20 mouse cellular contexts compared by ENCODE assay signal in the genomic region with DNA sequence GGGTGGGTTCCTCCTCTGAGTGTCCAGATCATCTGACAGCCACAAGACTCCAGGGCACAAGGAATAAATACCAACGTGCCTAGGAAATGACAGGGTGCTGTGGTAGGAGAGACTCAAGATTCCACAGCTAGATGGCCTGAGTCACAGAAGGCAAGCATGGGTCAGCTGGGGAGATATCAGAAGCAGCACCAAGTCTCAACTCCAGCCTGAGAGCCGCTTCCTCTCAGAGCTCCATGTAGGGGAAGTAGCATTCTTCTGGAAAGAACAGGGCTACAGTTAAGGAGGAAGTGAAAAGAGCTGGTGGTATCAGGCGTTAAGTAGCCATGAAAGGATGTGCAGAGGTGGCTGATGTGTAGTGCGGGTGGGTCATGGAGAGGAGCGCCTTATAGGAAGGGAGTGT. TPM values are rescaled to one million over a fixed set of nuclear protein-coding genes. Genes with fewer than 3 reads are reported as not detected.
A peak's percentile ranks its signal among the peaks of the same experiment; 100 is the strongest.
DNase-seq lines count a peak whose midpoint lies in the region; ATAC-seq and TF ChIP-seq lines count a peak whose summit lies in the region.
"Had no signal": no experiment of that assay in that cellular context is flagged by ENCODE, and none has a peak within 500 bp of the region (broad histone marks: within the 10 kb centered on the region; RNA-seq: fewer than 3 reads in every experiment).

No protein-coding gene starts in this region.

- H3K9me3 ChIP-seq in lung, postnatal 0 days (ENCODE audit: low read length), result no peaks in the 10 kb centered on the region
- H3K9me3 ChIP-seq: embryonic facial prominence, embryonic 13.5 days; hindbrain, embryonic 12.5 days; liver, embryonic 15.5 days had no signal

- peaks cover 11% of the 10 kb centered on the region; the same call in 1 of the 2 replicates for H3K4me1 ChIP-seq in lung, postnatal 0 days (ENCODE audit: insufficient read depth, low read depth, low read length)
- H3K4me1 ChIP-seq in brown adipose tissue, adult 24 weeks (ENCODE audit: control insufficient read depth, insufficient read depth, insufficient read length, low read length), result peaks cover 20% of the 10 kb centered on the region; the same call in 1 of the 2 replicates

- no peak overlapping the region for H3K27ac ChIP-seq in lung, postnatal 0 days (ENCODE audit: low read length)
- H3K27ac ChIP-seq in brown adipose tissue, adult 24 weeks (replicated peaks; ENCODE audit: low read depth, low read length), result peak overlapping the region; percentile 58
- H3K27ac ChIP-seq in macrophage, result peak overlapping the region; percentile 99
- H3K27ac ChIP-seq: embryonic facial prominence, embryonic 13.5 days; hindbrain, embryonic 12.5 days; liver, embryonic 15.5 days had no signal

- no peak for TF ChIP-seq CTCF in lung, postnatal 0 days (IDR thresholded peaks at IDR 0.05)

- WGBS in lung, postnatal 0 days, result 75% methylated on average over 5 of the region's 5 CpGs
- 0% methylated on average over 5 of the region's 5 CpGs for WGBS in macrophage (ENCODE audit: missing documents)

- H3K36me3 ChIP-seq in lung, postnatal 0 days (ENCODE audit: insufficient read depth, low read length), result no peaks in the 10 kb centered on the region
- H3K36me3 ChIP-seq in macrophage (ENCODE audit: inconsistent target), result peaks cover 14% of the 10 kb centered on the region; the same call in 1 of the 2 replicates
- H3K36me3 ChIP-seq: embryonic facial prominence, embryonic 13.5 days; hindbrain, embryonic 12.5 days; liver, embryonic 15.5 days had no signal

- no peak overlapping the region for H3K4me3 ChIP-seq in lung, postnatal 0 days (ENCODE audit: low read depth, low read length)
- H3K4me3 ChIP-seq in brown adipose tissue, adult 24 weeks (ENCODE audit: insufficient read depth, low read depth, low read length), result no peak overlapping the region
- H3K4me3 ChIP-seq in macrophage (ENCODE audit: inconsistent target), result no peak overlapping the region
- H3K4me3 ChIP-seq: embryonic facial prominence, embryonic 13.5 days; hindbrain, embryonic 12.5 days; liver, embryonic 15.5 days had no signal

- TF ChIP-seq EP300 in lung, postnatal 0 days (IDR thresholded peaks at IDR 0.05), result no peak

- DNase-seq in lung, postnatal 0 days (ENCODE audit: low spot score), result peak; percentile 45
- DNase-seq in lung, postnatal 4 days, result no peak
- DNase-seq in thymus, postnatal 0 days (ENCODE audit: low spot score), result no peak
- DNase-seq in urinary bladder, adult 18-20 months (ENCODE audit: low spot score in 2 of 2), result no peak
- no peak for DNase-seq in urinary bladder, postnatal 25 days (ENCODE audit: low spot score)
- DNase-seq: adrenal gland, postnatal 36 days; cerebellum, adult 11 months; cerebellum, postnatal 36 days; kidney, postnatal 14 days; lung, postnatal 36 days; spleen, adult 18-20 months; thymus, postnatal 4 days had no signal

- peaks cover 96% of the 10 kb centered on the region for H3K79me2 ChIP-seq in macrophage (ENCODE audit: inconsistent target)

- no peaks in the 10 kb centered on the region for H3K27me3 ChIP-seq in lung, postnatal 0 days (replicated peaks; ENCODE audit: insufficient read depth, low read length)
- H3K27me3 ChIP-seq: embryonic facial prominence, embryonic 13.5 days; hindbrain, embryonic 12.5 days had no signal

- H3K4me2 ChIP-seq in lung, postnatal 0 days (replicated peaks; ENCODE audit: low read depth, low read length), result no peak overlapping the region
- H3K4me2 ChIP-seq: embryonic facial prominence, embryonic 13.5 days; hindbrain, embryonic 12.5 days; liver, embryonic 15.5 days had no signal

- no peak for ATAC-seq in lung, postnatal 0 days
- ATAC-seq: activated CD4-positive, CD25-positive, alpha-beta regulatory T cell, adult 4 months had no signal

- H3K9ac ChIP-seq in lung, postnatal 0 days (replicated peaks; ENCODE audit: low read depth), result no peak overlapping the region
- H3K9ac ChIP-seq: embryonic facial prominence, embryonic 13.5 days; hindbrain, embryonic 12.5 days; liver, embryonic 15.5 days had no signal

RNA-seq across cellular contexts. Expression of a gene that starts 5.1 kb away (rescaled TPM):
- 0.57 and 0.83 TPM in 2 replicates for polyA plus RNA-seq in lung, postnatal 0 days (2015; fragmentation: Nextera tagmentation; extraction: Ambion mirVana)
- polyA plus RNA-seq in brown adipose tissue, adult 24 weeks (2012; ENCODE audit: insufficient read depth, insufficient read length, missing spikeins), result not detected in 2 replicates
- 1 to 10 TPM in 23 of 26 experiments, under 1 TPM in 2, not detected in 1; 0.57 to 9.3 (median 3.9) TPM for total RNA-seq in macrophage (2018; cell fraction: chromatin; rRNA removed)
- total RNA-seq in macrophage (2018; cell fraction: cytosol; rRNA removed), result 1 to 10 TPM; 2.9 to 6.7 (median 4.3) TPM
- 1 to 10 TPM; 1.4 to 8.6 (median 3.1) TPM for total RNA-seq in macrophage (2018; cell fraction: nucleus; rRNA removed)
- polyA plus RNA-seq in macrophage (2018), result 4.2 to 5.7 TPM (median 5.0 TPM) in 3 replicates
- 0.23 and 0.72 TPM in 2 replicates for polyA plus RNA-seq in thymus, postnatal 0 days (2015; fragmentation: Nextera tagmentation; extraction: Ambion mirVana)
- polyA plus RNA-seq: activated CD4-positive, CD25-positive, alpha-beta regulatory T cell, adult 4 months; embryonic facial prominence, embryonic 13.5 days; forebrain, embryonic 11.5 days; hindbrain, embryonic 12.5 days; intestine, embryonic 14.5 days had no signal

RNA-seq across cellular contexts. Expression of a gene that starts 5.4 kb away (rescaled TPM):
- polyA plus RNA-seq in lung, postnatal 0 days (2015; fragmentation: Nextera tagmentation; extraction: Ambion mirVana), result 61.6 and 69.9 TPM in 2 replicates
- 34.3 and 45.5 TPM in 2 replicates for polyA plus RNA-seq in brown adipose tissue, adult 24 weeks (2012; ENCODE audit: insufficient read depth, insufficient read length, missing spikeins)
- total RNA-seq in macrophage (2018; cell fraction: chromatin; rRNA removed), result 100 to 1,000 TPM in 19 of 26 experiments, 10 to 100 TPM in 7; 71.9 to 287 (median 128) TPM
- 1,000 to 10,000 TPM in 13 of 26 experiments, 100 to 1,000 TPM in 13; 647 to 1,881 (median 1,128) TPM for total RNA-seq in macrophage (2018; cell fraction: cytosol; rRNA removed)
- total RNA-seq in macrophage (2018; cell fraction: nucleus; rRNA removed), result 1,000 to 10,000 TPM in 2 of 26 experiments, 100 to 1,000 TPM in 24; 203 to 1,284 (median 683) TPM
- 1,167 to 1,761 TPM (median 1,697 TPM) in 3 replicates for polyA plus RNA-seq in macrophage (2018)
- 39.9 and 47.7 TPM in 2 replicates for polyA plus RNA-seq in thymus, postnatal 0 days (2015; fragmentation: Nextera tagmentation; extraction: Ambion mirVana)

RNA-seq across cellular contexts. Expression of a gene that starts 33.0 kb away (rescaled TPM):
- polyA plus RNA-seq in lung, postnatal 0 days (2015; fragmentation: Nextera tagmentation; extraction: Ambion mirVana), result 0.16 and 0.25 TPM in 2 replicates
- not detected in 2 replicates for polyA plus RNA-seq in brown adipose tissue, adult 24 weeks (2012; ENCODE audit: insufficient read depth, insufficient read length, missing spikeins)
- total RNA-seq in macrophage (2018; cell fraction: chromatin; rRNA removed), result under 1 TPM in 1 of 26 experiments, not detected in 25; 0.44 TPM
- total RNA-seq in macrophage (2018; cell fraction: cytosol; rRNA removed), result under 1 TPM in 1 of 26 experiments, not detected in 25; under 0.01 TPM
- total RNA-seq in macrophage (2018; cell fraction: nucleus; rRNA removed), result under 1 TPM in 1 of 26 experiments, not detected in 25; 0.27 TPM
- polyA plus RNA-seq in macrophage (2018), result not detected in 3 replicates
- 0.08 TPM in 1 of 2 replicates, not detected in the other for polyA plus RNA-seq in thymus, postnatal 0 days (2015; fragmentation: Nextera tagmentation; extraction: Ambion mirVana)
- polyA plus RNA-seq: activated CD4-positive, CD25-positive, alpha-beta regulatory T cell, adult 4 months had no signal

RNA-seq across cellular contexts. Expression of a gene that starts 58.3 kb away (rescaled TPM):
- polyA plus RNA-seq in lung, postnatal 0 days (2015; fragmentation: Nextera tagmentation; extraction: Ambion mirVana), result 7.0 and 9.2 TPM in 2 replicates
- 38.9 and 39.7 TPM in 2 replicates for polyA plus RNA-seq in brown adipose tissue, adult 24 weeks (2012; ENCODE audit: insufficient read depth, insufficient read length, missing spikeins)
- 100 to 1,000 TPM; 206 to 360 (median 241) TPM for total RNA-seq in macrophage (2018; cell fraction: chromatin; rRNA removed)
- 10 to 100 TPM; 48.6 to 65.6 (median 56.2) TPM for total RNA-seq in macrophage (2018; cell fraction: cytosol; rRNA removed)
- 100 to 1,000 TPM in 20 of 26 experiments, 10 to 100 TPM in 6; 84.9 to 214 (median 123) TPM for total RNA-seq in macrophage (2018; cell fraction: nucleus; rRNA removed)
- 36.6 to 40.2 TPM (median 36.8 TPM) in 3 replicates for polyA plus RNA-seq in macrophage (2018)
- 12.3 and 13.7 TPM in 2 replicates for polyA plus RNA-seq in thymus, postnatal 0 days (2015; fragmentation: Nextera tagmentation; extraction: Ambion mirVana)

Comparison
In these comparisons a context has a peak if more than half of its experiments do, and no peak if none do; other contexts are left out.
1. RNA of a gene that starts 5.4 kb away (polyA plus RNA-seq): 1,167 to 1,761 TPM in macrophage; 61.6 to 69.9 TPM in lung, postnatal 0 days, 34.3 to 45.5 TPM in brown adipose tissue, adult 24 weeks and 39.9 to 47.7 TPM in thymus, postnatal 0 days; every median in the first group is over 10 times any median in the second.